Mouse (Mus musculus) left cerebral cortex, adult 6 months (tissue): ENCODE measurements around the gene Hebp2. TPM values are rescaled to one million over a fixed set of nuclear protein-coding genes. Genes with fewer than 3 reads are reported as not detected.

Experiments
- long read RNA-seq, 2 experiments: library from polyadenylated mRNA; unstranded; transcript quantifications; one replicate each; pipeline ENCODE4 v2.0.0; 2019 to 2020
- polyA plus RNA-seq: library from polyadenylated mRNA; unstranded; fragments of <200 nt; fragmentation: Nextera tagmentation; gene quantifications from 2 replicates; pipeline ENCODE4 v1.2.3, GENCODE M21; 2021

Gene Hebp2
- 5.6 and 7.1 TPM in 2 replicates for polyA plus RNA-seq
- long read RNA-seq, experiment 1, transcript Hebp2-201 (4 exons, 2,535 nt), result major isoform, 21 of 22 reads
- long read RNA-seq, experiment 1, partial matches to known transcripts, result 0 of 22 reads
- long read RNA-seq, experiment 1, other reads (novel, unspliced or antisense), result 1 of 22 reads
- long read RNA-seq, experiment 2, transcript Hebp2-201 (4 exons, 2,535 nt), result major isoform, 10 of 13 reads
- long read RNA-seq, experiment 2, partial matches to known transcripts, result 2 of 13 reads
- long read RNA-seq, experiment 2, other reads (novel, unspliced or antisense), result 1 of 13 reads

DNA sequence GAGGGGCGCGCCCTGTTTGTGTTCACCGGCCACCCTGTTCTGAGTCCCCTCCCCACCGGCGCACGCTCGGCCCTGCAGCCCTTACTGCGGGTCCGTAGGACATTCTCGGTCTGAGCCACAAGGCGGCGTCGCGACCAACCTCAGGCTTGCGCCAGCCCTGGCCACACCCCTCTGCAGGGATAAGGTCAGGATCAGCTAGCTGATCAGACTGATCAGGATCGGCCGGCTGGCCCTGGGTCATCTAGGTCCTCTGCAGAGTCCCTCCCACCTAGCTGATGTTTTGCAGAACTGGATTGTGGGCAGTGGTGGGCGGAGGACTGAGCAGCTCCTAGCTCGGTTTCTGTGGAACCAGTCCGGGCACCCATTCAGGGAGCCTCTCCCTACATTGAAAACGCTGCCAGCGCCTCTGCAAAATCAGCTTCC lies at the start of gene Hebp2:
Gene Hebp2, minus strand, starts transcription at position 264 of the 423 bp plus-strand sequence.

Other genes with a start within 250 kb of the Hebp2 start
- gene Nhsl1, start 227.1 kb downstream of the Hebp2 start, polyA plus RNA-seq, result 6.8 and 6.9 TPM in 2 replicates
- gene Arfgef3, start 197.9 kb upstream of the Hebp2 start, polyA plus RNA-seq, result 6.1 and 8.0 TPM in 2 replicates
- not detected in 2 replicates for gene Gm4922, start 240.7 kb upstream of the Hebp2 start, polyA plus RNA-seq